Mouse (Mus musculus): Measurements from ENCODE around the gene Lamb3. TPM values are rescaled to one million over a fixed set of nuclear protein-coding genes. Genes with fewer than 3 reads are reported as not detected.
"Not testable (repeated sequence)": the region's sequence is repeated elsewhere in the genome, so short reads cannot be mapped to it uniquely, and the experiment has no call there.

Lamb3 gene
- polyA plus RNA-seq, 1 experiment from 2014 or later: 0.17 TPM

DNA sequence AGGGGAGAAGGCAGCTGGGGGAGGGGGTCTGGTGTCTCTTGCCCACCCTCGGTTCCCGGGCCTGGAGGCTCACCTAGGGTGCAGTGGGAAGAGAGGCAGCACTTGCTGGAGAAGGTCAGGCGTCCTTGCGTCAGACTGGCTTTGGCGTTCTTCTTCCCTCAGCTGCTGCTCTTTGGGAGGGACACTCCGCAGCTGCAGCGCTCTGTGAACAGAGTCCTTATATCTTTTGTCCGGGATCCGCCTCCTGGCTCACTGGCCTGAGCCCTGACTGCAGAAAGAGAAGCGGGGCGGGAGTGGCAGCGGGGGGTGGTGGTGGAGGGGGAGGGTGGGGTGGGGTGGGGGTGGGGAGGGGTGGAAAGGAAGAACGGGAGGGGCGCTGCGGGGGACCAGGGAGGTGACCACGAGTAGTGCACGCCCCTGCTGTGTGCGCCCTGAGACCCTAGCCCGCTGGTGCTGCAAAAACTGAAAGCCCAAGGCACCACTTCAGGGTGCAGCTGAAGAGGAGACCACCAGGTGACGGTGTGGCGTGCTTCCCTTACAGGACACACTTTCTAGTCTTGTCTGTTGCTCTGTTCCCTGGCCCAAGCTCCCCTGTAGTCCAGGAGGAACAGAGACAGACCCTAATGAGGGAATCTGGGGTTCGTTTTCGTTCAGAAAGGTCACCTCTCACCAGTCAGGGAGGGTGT lies 65.6 kb downstream of the Lamb3 start, which contains the start of gene G0s2:
Gene G0s2, minus strand, starts transcription at position 302 of the 686 bp plus-strand sequence.
- H3K27me3 ChIP-seq: peaks cover 5% of the 10 kb centered on the region
- CTCF ChIA-PET: no interaction called here
- POLR2A ChIA-PET: no interaction called here
- DNase-seq (ENCODE audit: low read depth, low spot score) (no peak), ATAC-seq (no peak)
- in situ Hi-C loops (cut with MboI; ENCODE audit: low pct_unique_long_range_greater_than_20kb): no loop called here
- no peak for TF ChIP-seq CTCF (IDR thresholded peaks at IDR 0.05)

DNA sequence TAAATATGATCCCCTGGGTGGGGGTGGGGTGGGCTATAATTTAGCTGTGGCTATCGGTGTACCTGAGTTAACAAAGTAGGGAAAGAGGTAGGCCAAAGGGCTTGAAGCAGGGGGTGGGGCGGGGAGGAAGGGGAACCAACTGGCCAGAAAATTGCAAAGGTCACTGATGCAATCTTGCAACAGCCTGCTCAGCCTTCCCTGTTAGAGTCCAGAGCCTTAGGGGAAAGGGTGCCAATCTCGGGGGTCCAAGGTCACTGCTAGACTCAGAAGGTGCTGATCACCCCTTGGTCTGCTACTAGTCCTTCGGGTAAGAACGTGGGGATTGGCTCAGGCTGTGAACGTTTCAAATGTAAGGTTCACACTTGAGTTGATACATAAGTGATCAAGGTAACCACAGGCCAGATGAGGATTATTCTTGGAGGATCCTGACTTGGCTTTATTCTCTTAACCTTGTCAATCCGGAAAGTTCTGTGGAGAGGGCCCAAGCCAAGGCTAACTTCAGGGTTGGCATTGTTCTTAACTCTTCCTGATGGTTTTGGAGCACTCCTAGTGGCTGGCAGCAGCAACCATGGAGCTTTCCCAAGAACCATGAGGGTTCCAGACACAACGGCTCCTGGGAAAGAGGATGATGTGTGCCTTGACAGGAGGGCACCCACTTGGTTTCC lies 67.0 kb downstream of the Lamb3 start:
- ATAC-seq (no peak), DNase-seq (ENCODE audit: low read depth, low spot score) (no peak)
- ChIA-PET CTCF (no interaction called here), POLR2A (no interaction called here)
- peaks cover under 1% of the 10 kb centered on the region for H3K27me3 ChIP-seq
- in situ Hi-C loops (cut with MboI; ENCODE audit: low pct_unique_long_range_greater_than_20kb): no loop called here
- TF ChIP-seq CTCF (IDR thresholded peaks at IDR 0.05): no peak

DNA sequence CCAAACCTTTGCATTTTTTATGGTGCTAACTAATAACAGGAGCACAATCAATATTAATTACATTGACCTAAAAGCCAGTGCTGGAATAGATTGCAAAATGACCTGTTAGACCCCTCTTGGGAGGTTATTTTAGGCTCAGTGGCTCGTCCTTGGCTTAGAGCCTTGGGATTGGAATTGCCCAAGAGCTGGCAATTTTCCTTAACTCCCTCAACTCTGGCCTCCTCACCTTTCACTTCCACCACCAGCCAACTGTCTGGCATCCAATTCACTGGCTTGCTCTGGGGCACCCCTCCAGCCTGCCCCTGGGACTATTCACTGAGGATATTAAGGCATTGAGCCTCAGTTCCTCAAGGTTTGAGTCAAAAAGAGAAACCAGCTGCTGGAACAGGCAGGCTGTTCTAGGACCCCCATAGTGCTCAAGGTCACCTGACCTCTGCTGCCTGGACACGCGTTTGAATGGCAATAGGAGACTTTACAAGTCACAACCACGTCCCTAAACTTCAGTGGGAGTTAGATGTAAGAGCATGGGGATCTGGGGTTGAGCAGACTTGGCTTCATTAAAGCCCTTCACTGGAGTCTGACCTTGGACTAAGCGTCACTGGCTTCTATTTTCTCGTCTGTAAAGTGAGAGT lies 71.0 kb downstream of the Lamb3 start:
- TF ChIP-seq CTCF (IDR thresholded peaks at IDR 0.05): no peak
- H3K27me3 ChIP-seq: no peaks in the 10 kb centered on the region
- ChIA-PET CTCF (interaction anchor here (0.6 kb wide), 1 partner anchor 9 kb away, joined by 3 read pairs; no protein-coding TSS in a partner anchor), POLR2A (no interaction called here)
- in situ Hi-C loops (cut with MboI; ENCODE audit: low pct_unique_long_range_greater_than_20kb): no loop called here
- no peak for DNase-seq (ENCODE audit: low read depth, low spot score)
- ATAC-seq: no peak

DNA sequence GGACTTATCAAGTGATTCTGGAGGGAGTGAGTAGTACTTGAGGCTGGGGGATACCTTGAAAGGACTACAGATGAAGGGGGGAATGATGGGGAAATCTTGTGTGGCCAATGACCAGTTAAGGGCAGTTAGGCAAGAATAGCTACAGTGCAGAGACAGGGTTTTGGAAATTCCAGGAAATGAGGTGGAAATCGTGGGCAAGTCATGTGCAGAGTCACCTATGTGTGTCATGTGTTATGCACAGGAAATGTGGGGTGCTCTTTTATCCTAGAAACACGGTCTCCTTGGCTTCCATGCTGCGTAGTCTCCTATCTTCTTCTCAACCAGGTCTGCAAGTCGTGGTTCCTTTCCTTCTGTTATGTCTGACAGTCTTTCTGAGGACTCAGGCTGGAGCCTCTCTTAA lies 72.0 kb downstream of the Lamb3 start:
- TF ChIP-seq CTCF (IDR thresholded peaks at IDR 0.05): no peak
- in situ Hi-C loops (cut with MboI; ENCODE audit: low pct_unique_long_range_greater_than_20kb): no loop called here
- H3K27me3 ChIP-seq: no peaks in the 10 kb centered on the region
- CTCF ChIA-PET: no interaction called here
- DNase-seq (ENCODE audit: low read depth, low spot score) (no peak), ATAC-seq (no peak)
- POLR2A ChIA-PET: no interaction called here

DNA sequence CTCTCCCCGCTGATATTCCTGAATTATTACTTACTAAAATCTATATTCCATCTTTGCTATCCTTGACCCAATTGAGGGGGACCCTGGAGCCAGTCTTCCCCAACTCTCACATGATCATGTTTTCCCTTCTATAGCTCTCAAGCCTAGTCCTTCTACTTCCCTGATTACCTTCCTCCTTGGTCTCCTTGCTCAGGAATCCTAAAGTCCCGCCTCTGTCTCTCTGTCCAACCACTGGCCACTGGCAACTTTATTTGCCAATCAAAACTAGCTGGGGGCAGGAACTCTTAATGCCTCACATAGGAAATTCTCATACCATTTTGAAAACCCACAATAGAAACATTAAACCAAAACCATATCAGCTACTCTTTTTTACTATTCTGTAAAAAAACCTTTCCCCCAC lies 73.8 kb downstream of the Lamb3 start:
- in situ Hi-C loops (cut with MboI; ENCODE audit: low pct_unique_long_range_greater_than_20kb): no loop called here
- ChIA-PET POLR2A (no interaction called here), CTCF (no interaction called here)
- ATAC-seq (no peak), DNase-seq (ENCODE audit: low read depth, low spot score) (no peak)
- no peak for TF ChIP-seq CTCF (IDR thresholded peaks at IDR 0.05)
- no peaks in the 10 kb centered on the region for H3K27me3 ChIP-seq

DNA sequence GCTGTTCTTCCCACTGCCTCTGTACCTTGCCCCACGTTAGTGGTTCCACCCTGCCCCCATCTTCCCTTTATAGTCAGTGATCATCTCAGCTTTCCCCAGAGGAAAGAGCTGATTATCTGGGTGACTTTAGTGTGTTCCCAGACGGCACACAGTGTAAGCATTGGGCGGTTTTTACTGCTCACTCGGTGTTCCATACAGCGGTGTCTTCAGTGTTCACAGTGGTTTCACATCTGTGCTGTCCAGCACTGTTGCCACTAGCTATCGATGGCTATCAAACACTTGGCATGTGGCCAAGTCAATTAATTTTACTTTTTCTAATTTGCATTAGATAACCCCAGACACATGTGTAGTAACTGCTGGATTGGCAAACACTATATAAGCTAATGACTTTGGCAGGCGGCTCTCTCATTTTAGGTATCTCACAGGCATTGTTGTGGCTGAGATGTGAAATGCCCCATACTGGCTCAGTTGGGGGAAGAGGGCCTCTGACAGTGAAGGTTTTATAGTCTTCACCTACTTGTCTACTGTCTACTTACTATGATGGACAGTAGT lies 76.8 kb downstream of the Lamb3 start:
- DNase-seq (ENCODE audit: low read depth, low spot score) (no peak), ATAC-seq (no peak)
- ChIA-PET POLR2A (interaction anchor here (0.6 kb wide), 1 partner anchor 123 kb away, joined by 3 read pairs; no protein-coding TSS in a partner anchor), CTCF (interaction anchor here (1.2 kb wide), 1 partner anchor 98 kb away, joined by 3 read pairs; no protein-coding TSS in a partner anchor)
- no peak for TF ChIP-seq CTCF (IDR thresholded peaks at IDR 0.05)
- in situ Hi-C loops (cut with MboI; ENCODE audit: low pct_unique_long_range_greater_than_20kb): no loop called here
- no peaks in the 10 kb centered on the region for H3K27me3 ChIP-seq

DNA sequence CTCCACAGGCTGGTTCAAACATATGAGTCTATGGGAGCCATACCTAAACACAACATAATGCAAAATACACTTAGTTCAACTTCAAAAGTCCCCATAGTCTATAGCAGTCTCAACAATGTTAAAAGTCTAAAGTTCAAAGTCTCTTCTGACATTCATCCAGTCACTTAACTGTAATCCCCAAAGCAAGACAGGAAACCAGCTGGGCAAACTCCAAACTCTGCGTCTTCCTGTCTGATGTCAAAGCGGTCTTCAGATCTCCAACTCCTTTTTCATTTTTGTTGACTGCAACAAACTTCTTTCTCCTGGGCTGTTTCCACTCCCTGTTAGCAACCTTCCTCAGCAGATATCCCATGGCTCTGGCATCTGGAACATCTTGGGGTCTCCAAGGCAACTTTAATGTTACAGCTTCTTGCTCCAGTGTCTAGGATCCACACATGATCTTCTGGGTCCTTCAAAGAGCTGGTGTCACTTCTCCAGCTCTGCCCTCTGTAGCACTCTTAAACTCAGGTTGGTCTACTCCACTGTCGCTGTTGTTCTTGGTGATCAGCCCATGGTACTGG lies 78.3 kb downstream of the Lamb3 start:
- H3K27me3 ChIP-seq; DNase-seq (ENCODE audit: low read depth, low spot score); in situ Hi-C loops (cut with MboI; ENCODE audit: low pct_unique_long_range_greater_than_20kb); CTCF ChIA-PET; POLR2A ChIA-PET; ATAC-seq: not testable (repeated sequence)

DNA sequence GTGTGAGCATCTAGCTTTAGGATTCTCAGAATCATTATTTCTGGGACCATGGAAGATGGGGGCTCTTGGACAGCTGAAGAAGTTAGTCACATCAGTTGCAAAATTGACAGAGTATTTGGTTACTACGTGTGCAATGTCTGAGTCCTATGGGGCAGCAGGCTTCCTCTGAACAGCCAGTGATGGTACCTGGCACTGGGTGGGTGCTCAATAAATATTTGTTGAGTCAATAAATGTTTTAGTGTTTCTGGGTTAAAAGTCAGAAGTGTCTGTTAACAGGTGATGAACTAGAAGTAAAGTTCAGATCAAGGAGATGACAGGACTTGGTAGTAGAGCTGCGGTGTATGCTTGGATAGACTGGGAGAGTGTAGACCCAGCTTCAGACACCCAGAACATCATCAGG lies 80.1 kb downstream of the Lamb3 start:
- ChIA-PET CTCF (interaction anchor here (0.9 to 1.0 kb wide), 2 partner anchors 9 to 16 kb away, joined by 3 to 4 read pairs; no protein-coding TSS in a partner anchor), POLR2A (no interaction called here)
- no peak for DNase-seq (ENCODE audit: low read depth, low spot score)
- ATAC-seq: no peak
- no peaks in the 10 kb centered on the region for H3K27me3 ChIP-seq
- in situ Hi-C loops (cut with MboI; ENCODE audit: low pct_unique_long_range_greater_than_20kb): no loop called here
- no peak for TF ChIP-seq CTCF (IDR thresholded peaks at IDR 0.05)

DNA sequence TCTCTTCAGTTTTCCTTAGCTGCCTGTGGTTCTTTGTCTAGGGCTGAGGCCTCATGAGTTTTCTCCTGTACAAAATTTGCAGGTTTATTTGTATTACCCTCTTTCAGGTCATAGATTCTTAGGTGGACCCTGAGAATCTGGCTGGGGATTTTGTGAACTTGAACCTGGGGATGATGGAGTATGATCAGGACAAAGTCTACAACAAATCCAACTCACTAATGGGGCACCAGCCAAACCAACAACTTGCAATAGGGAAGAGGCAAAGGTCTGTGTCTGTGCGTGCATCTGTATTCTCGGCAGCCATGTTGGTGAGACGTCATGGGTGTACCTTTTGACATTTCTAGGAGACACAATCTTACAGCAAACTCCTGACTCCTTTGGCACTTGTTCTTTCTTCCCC lies 81.6 kb downstream of the Lamb3 start:
- H3K27me3 ChIP-seq: no peaks in the 10 kb centered on the region
- ATAC-seq (no peak), DNase-seq (ENCODE audit: low read depth, low spot score) (no peak)
- in situ Hi-C loops (cut with MboI; ENCODE audit: low pct_unique_long_range_greater_than_20kb): no loop called here
- ChIA-PET POLR2A (no interaction called here), CTCF (no interaction called here)
- no peak for TF ChIP-seq CTCF (IDR thresholded peaks at IDR 0.05)

DNA sequence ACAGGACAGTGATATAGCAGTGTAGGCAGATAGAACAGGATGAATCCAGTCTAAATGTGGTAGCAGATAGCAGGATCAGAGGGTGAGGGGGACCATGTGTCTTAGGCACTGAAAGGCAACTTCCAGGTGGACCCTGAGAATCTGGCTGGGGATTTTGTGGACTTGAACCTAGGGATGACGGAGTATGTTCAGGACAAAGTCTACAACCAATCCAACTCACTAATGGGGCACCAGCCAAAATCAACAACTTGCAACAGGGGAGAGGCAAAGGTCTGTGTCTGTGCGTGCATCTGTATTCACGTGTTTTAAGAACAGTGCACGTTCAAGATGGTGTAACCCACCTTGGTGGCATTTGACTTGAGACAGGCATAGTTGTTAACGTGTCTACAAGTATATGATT lies 82.4 kb downstream of the Lamb3 start:
- CTCF ChIA-PET: no interaction called here

DNA sequence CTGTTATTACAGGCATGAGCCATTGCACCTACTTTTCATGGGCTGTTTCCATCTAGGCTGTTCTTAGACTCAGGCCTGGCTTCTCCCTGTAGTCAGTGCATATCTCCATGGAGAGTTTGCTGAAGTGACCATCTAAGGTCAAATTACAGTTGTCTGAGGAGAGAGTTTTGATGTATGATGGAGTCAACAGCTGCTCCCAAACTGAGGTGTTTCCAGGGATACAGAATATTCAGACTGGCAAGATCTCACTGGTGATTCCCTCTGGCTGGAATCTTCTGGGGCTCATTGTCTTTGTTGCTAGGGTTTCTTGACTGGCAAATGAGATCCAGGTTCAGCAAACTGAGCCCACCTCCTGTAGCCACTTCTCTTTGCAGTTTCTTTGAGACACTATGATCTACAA lies 83.2 kb downstream of the Lamb3 start:
- in situ Hi-C loops (cut with MboI; ENCODE audit: low pct_unique_long_range_greater_than_20kb): no loop called here
- no peak for ATAC-seq
- POLR2A ChIA-PET: no interaction called here
- CTCF ChIA-PET: no interaction called here
- TF ChIP-seq CTCF (IDR thresholded peaks at IDR 0.05): no peak
- DNase-seq (ENCODE audit: low read depth, low spot score): no peak
- H3K27me3 ChIP-seq: no peaks in the 10 kb centered on the region

More for the DNA sequence above, 82.4 kb downstream of the Lamb3 start:
- POLR2A ChIA-PET: no interaction called here
- in situ Hi-C loops (cut with MboI; ENCODE audit: low pct_unique_long_range_greater_than_20kb): no loop called here
- no peak for ATAC-seq
- no peak for TF ChIP-seq CTCF (IDR thresholded peaks at IDR 0.05)
- no peaks in the 10 kb centered on the region for H3K27me3 ChIP-seq
- DNase-seq (ENCODE audit: low read depth, low spot score): no peak

Measured in Patski (cell line).